Mouse (Mus musculus) intestine, postnatal 0 days (tissue): ENCODE data around the gene Krt222. TPM values are rescaled to one million over a fixed set of nuclear protein-coding genes. Genes with fewer than 3 reads are reported as not detected.
"Not testable (repeated sequence)": the region's sequence is repeated elsewhere in the genome, so short reads cannot be mapped to it uniquely, and the experiment has no call there.

Source experiments
- ATAC-seq: fragments of 200-750 bp; cut with Nextera tagmentation; 2 replicates; pipeline ENCODE4 v1.8.0; 2017; ENCODE audit warnings: mild to moderate bottlenecking, moderate TSS enrichment, moderate library complexity
- H3K27ac ChIP-seq: fragments of 300-500 bp; sonication (generic); 2 replicates; pipeline ENCODE4 v1.5.1; 2014; ENCODE audit warnings: mild to moderate bottlenecking, low read depth, low read length, moderate library complexity
- H3K27me3 ChIP-seq: fragments of 300-500 bp; sonication (generic); replicated peaks from 2 replicates; pipeline ENCODE4 v1.6.1; 2014; ENCODE audit warnings: low read length, mixed read lengths; ENCODE audit not compliant: control insufficient read depth, insufficient read depth
- H3K36me3 ChIP-seq: fragments of 300-500 bp; sonication (generic); 2 replicates; pipeline ENCODE4 v1.6.1; 2014; ENCODE audit warnings: mild to moderate bottlenecking, moderate library complexity; ENCODE audit not compliant: control insufficient read depth, insufficient read depth
- H3K4me1 ChIP-seq: fragments of 300-500 bp; sonication (generic); replicated peaks from 2 replicates; pipeline ENCODE4 v1.6.1; 2014; ENCODE audit warnings: antibody characterized with exemption, low read length, mixed read lengths; ENCODE audit not compliant: control insufficient read depth, insufficient read depth
- H3K4me2 ChIP-seq: fragments of 300-500 bp; sonication (generic); replicated peaks from 2 replicates; pipeline ENCODE4 v1.6.1; 2014; ENCODE audit warnings: low read depth, mild to moderate bottlenecking, moderate library complexity
- H3K4me3 ChIP-seq: fragments of 300-500 bp; sonication (generic); 2 replicates; pipeline ENCODE4 v1.5.1; 2014; ENCODE audit warnings: low read depth, low read length
- H3K9ac ChIP-seq: fragments of 300-500 bp; sonication (generic); 2 replicates; pipeline ENCODE4 v1.6.1; 2014; ENCODE audit warnings: mild to moderate bottlenecking, low read depth, low read length
- H3K9me3 ChIP-seq: fragments of 300-500 bp; sonication (generic); 2 replicates; pipeline ENCODE4 v1.6.1; 2016; ENCODE audit warnings: mixed run types; ENCODE audit not compliant: control insufficient read depth
- CTCF ChIP-seq: sonication (generic); IDR thresholded peaks from 2 replicates; pipeline ENCODE4 v1.5.1; 2016; ENCODE audit warnings: low read depth, mild to moderate bottlenecking, control low read depth, antibody characterized with exemption, moderate library complexity
- WGBS: fragments of 180-500 bp; shearing (Covaris S2); extraction: QIAGEN DNeasy Blood & Tissue Kit; methylation state at CpG from one replicate; pipeline ENCODE4 v1.1.7; 2014; 5-methylcytosine and 5-hydroxymethylcytosine counted together
- polyA plus RNA-seq: library from polyadenylated mRNA; unstranded; fragments of >200 nt; fragmentation: Nextera tagmentation; extraction: Ambion mirVana; gene quantifications from 2 replicates; pipeline ENCODE4 v1.2.1, GENCODE M21; 2015

Krt222 gene
- polyA plus RNA-seq, 1 experiment from 2014 or later: 0.61 TPM

DNA sequence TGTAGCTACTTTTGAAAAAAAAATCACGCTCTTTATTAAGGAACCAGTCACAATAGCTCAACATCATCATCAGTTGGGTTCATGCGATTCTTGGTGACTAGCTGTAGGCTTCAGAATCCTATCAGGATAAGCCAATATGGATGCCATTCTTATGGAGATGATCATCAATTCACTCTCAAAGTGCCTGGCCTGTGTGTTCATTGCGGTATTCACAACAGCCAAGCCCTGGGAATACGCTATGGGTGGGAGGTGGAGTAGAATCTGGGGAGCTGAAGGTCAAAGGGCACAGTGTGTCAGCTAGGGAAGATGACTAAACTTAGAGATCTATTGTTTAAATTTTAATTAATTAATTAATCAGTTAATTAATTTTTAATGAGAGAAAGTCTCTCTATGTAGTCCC, 4.0 kb upstream of the Krt222 start:
- WGBS: 90% methylated on average over 4 of the region's 4 CpGs
- Histone ChIP-seq H3K4me1 (no peaks in the 10 kb centered on the region), H3K9ac (no peak overlapping the region), H3K27ac (no peak overlapping the region), H3K4me2 (no peak overlapping the region), H3K27me3 (no peaks in the 10 kb centered on the region), H3K36me3 (no peaks in the 10 kb centered on the region), H3K4me3 (no peak overlapping the region), H3K9me3 (no peaks in the 10 kb centered on the region)
- TF ChIP-seq CTCF: no peak
- no peak for ATAC-seq

DNA sequence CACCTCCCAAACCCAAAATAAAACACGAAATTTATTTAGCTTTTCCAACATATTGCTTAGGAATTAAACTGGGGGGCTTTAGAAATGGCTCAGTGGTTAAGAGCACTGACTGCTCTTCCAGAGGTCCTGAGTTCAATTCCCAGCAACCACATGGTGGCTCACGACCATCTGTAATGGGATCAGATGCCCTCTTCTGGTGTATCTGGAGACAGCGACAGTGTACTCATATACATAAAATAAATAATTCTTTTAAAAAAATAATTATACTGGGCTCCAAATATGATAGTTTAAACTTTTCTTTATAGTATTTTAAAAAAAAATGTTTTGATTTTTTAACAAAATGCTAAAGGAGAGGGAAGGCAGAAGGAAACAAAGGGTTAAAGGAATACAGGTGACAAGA, 634 bp upstream of the Krt222 start:
- H3K9me3 ChIP-seq: not testable (repeated sequence)
- TF ChIP-seq CTCF: peak; percentile 15; the same call in 1 of the 2 replicates

DNA sequence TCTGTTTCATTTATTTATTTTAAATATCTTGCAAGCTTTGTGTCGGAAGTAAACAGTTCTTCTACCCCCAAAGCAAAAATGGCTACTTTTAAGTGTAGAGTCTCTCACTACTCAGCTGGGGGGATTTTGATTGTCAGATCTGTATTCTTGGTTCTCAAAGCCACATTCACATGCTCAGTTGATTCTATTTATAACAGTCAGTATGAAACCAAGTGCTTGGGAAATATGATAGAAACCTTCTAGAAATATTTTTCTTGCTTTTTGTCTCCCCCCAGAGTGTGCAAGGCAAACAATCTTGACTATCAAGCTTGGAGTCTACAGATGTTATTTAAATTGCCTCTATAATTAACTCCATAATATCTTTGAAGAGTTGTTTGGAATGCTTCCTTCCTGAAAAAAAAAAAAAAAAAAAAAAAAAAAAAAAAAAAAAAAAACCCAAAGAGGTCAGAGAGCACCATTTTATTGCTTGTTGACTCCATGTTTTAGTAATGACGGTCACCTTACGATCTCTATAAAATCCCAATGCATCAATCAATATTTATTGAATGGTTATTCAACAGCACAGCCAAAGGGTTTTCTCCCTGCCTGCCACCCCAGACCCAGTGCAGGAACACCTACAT, 575 bp downstream of the Krt222 start:
- no peak for ATAC-seq
- no peak overlapping the region for H3K9ac ChIP-seq
- no peaks in the 10 kb centered on the region for H3K36me3 ChIP-seq
- TF ChIP-seq CTCF: no peak
- H3K4me2 ChIP-seq: peak overlapping the region; percentile 71
- no peaks in the 10 kb centered on the region for H3K4me1 ChIP-seq
- 32% methylated on average over 3 of the region's 3 CpGs for WGBS
- no peaks in the 10 kb centered on the region for H3K27me3 ChIP-seq
- no peaks in the 10 kb centered on the region for H3K9me3 ChIP-seq
- no peak overlapping the region for H3K27ac ChIP-seq
- H3K4me3 ChIP-seq: peak overlapping the region; percentile 39

More for the DNA sequence above, 634 bp upstream of the Krt222 start:
- ATAC-seq, H3K4me1 ChIP-seq, H3K27ac ChIP-seq, H3K27me3 ChIP-seq, H3K36me3 ChIP-seq, H3K4me2 ChIP-seq, H3K9ac ChIP-seq, H3K4me3 ChIP-seq: not testable (repeated sequence)
- WGBS: 54% methylated on average over 3 of the region's 3 CpGs

DNA sequence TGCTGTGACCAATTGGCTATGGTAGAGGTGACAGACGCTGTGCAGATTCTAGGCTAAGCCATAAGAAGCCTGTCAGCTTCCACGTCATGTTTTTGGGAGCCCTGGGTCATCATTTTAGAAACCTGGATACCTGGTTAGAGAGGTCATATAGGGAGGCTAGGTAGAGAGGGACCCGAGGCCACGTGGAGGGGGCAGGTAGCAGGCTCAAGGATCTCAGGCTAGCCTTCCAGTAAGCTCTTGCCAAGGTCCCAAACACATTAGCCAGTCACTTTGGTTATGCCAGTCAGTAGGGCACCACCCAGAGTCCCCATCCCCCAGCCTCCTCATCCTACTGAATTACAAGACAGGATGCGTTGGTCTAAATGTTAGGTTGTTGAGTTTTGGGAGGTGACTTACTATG, 1.8 kb downstream of the Krt222 start:
- ATAC-seq: no peak
- no peak overlapping the region for H3K27ac ChIP-seq

DNA sequence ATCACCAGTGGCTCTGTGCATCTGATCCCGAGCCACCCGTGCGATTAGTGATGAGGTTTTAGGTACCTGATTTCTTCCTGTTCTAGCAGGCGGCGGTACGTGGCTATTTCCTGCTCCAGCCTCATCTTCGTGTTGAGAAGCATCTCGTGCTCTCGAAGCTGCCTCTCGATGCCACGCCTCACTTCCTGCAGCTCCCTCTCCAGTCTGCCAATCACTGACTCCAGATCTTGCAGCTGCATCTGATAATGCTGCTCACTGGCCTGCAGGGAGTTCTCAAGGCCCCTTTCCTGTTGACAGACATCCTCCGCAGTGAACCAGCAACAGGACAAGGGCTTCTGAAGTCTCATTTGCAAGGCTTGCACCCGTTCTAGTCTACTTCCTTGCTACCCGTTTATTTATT, 5.4 kb downstream of the Krt222 start:
- no peaks in the 10 kb centered on the region for H3K9me3 ChIP-seq
- WGBS: 52% methylated on average over 14 of the region's 14 CpGs
- no peaks in the 10 kb centered on the region for H3K27me3 ChIP-seq
- no peak overlapping the region for H3K9ac ChIP-seq
- H3K4me3 ChIP-seq: no peak overlapping the region
- no peak for TF ChIP-seq CTCF
- ATAC-seq: no peak
- H3K4me1 ChIP-seq: no peaks in the 10 kb centered on the region
- H3K4me2 ChIP-seq: no peak overlapping the region
- H3K27ac ChIP-seq: no peak overlapping the region
- no peaks in the 10 kb centered on the region for H3K36me3 ChIP-seq

More for the DNA sequence above, 1.8 kb downstream of the Krt222 start:
- Histone ChIP-seq H3K27me3 (no peaks in the 10 kb centered on the region), H3K9me3 (no peaks in the 10 kb centered on the region), H3K9ac (no peak overlapping the region), H3K4me3 (no peak overlapping the region), H3K4me1 (no peaks in the 10 kb centered on the region), H3K36me3 (no peaks in the 10 kb centered on the region), H3K4me2 (no peak overlapping the region)
- no peak for TF ChIP-seq CTCF
- 69% methylated on average over 5 of the region's 5 CpGs for WGBS

DNA sequence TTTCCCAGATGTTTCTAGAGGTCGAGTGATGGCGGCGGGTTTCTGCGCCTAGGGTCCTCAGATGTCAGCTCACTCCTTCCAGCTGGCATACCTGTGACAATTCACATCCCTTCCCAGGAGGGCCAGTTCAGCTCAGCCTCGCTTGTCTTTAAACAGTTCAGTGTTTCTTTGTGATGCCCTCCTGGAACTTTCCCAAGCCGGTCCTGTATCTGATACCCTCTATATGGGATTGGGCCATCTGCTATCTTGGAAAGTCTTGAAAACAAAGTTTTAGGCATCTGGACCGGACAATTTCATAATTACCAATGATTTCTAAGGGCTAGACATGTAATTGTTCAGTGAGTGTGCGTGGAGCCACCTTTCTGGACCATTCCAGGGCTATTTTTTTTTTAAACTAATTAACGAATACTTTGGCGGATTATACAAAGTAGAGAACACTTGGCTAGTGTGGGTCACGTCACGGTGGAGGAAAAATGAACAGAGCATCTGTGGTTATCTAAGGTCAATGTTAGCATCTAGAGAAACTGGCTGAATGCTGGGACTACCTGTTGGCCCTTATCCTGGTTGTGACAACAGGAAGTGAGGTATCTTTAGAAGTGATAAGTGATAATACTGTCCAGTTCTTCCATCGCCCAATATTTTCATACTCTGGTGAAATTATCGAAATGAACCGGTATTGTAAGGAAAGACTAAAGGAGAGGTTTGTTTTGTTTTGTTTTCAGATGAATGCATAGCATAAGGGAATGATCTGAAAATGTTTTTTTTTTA, 12.7 kb downstream of the Krt222 start:
- 0 out of 2 replicates have a peak, but pooled peaks cover 6% of the 10 kb centered on the region for H3K36me3 ChIP-seq
- no peaks in the 10 kb centered on the region for H3K27me3 ChIP-seq
- H3K27ac ChIP-seq: peak overlapping the region; percentile 95
- ATAC-seq: peak; percentile 34; the same call in 1 of the 2 replicates
- WGBS: 21% methylated on average over 15 of the region's 15 CpGs
- TF ChIP-seq CTCF: no peak
- H3K9me3 ChIP-seq: no peaks in the 10 kb centered on the region
- H3K4me3 ChIP-seq: peak overlapping the region; percentile 90
- peak overlapping the region; percentile 86 for H3K4me2 ChIP-seq
- H3K4me1 ChIP-seq: no peaks in the 10 kb centered on the region; the same call in 1 of the 2 replicates
- peak overlapping the region; percentile 98 for H3K9ac ChIP-seq
